In the genomic region with DNA sequence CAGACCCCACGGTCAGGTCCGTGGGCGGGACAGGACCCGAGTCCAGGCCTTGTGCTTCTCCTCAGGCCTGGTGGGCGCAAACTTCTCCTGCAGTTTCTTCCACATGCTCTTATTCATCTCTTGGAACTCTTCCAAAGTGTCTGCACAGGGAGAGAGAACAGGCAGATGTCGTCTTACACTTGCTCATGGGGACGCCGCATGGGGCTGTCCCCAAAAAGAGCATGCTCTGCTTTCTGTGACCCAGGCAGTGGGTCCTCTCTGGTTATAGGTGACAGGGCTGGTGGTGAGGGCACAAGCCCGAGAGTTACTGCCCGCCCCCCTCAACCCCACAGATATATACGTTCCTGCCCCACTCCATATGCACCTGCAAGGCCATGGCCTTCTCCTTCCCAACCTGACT, we compare ENCODE assay signal across 24 mouse cellular contexts. TPM values are rescaled to one million over a fixed set of nuclear protein-coding genes. Genes with fewer than 3 reads are reported as not detected.
A peak's percentile ranks its signal among the peaks of the same experiment; 100 is the strongest.
DNase-seq lines count a peak whose midpoint lies in the region; ATAC-seq lines count a peak whose summit lies in the region.
"Had no signal": no experiment of that assay in that cellular context is flagged by ENCODE, and none has a peak within 500 bp of the region (broad histone marks: within the 10 kb centered on the region; RNA-seq: fewer than 3 reads in every experiment).

No protein-coding gene starts in this region.

- 0 out of 2 replicates have a peak overlapping the region, but pooled peaks have one; percentile 60 for H3K27ac ChIP-seq in liver, embryonic 13.5 days
- H3K27ac ChIP-seq in liver, embryonic 12.5 days, result no peak overlapping the region
- H3K27ac ChIP-seq: embryonic facial prominence, embryonic 12.5 days; embryonic facial prominence, embryonic 15.5 days; forebrain, embryonic 12.5 days; forebrain, embryonic 15.5 days; heart, adult 2 months; heart, embryonic 10.5 days; heart, embryonic 13.5 days; hindbrain, embryonic 14.5 days; hindbrain, postnatal 0 days had no signal

- peaks cover 49% of the 10 kb centered on the region for H3K36me3 ChIP-seq in liver, embryonic 13.5 days
- peaks cover 58% of the 10 kb centered on the region for H3K36me3 ChIP-seq in liver, embryonic 12.5 days

- H3K4me2 ChIP-seq in liver, embryonic 13.5 days, result no peak overlapping the region
- H3K4me2 ChIP-seq in liver, embryonic 12.5 days, result no peak overlapping the region
- H3K4me2 ChIP-seq: embryonic facial prominence, embryonic 12.5 days; embryonic facial prominence, embryonic 15.5 days; forebrain, embryonic 12.5 days; forebrain, embryonic 15.5 days; heart, embryonic 13.5 days; hindbrain, embryonic 14.5 days had no signal

- no peaks in the 10 kb centered on the region for H3K27me3 ChIP-seq in liver, embryonic 13.5 days
- no peaks in the 10 kb centered on the region for H3K27me3 ChIP-seq in liver, embryonic 12.5 days (replicated peaks)
- H3K27me3 ChIP-seq: embryonic facial prominence, embryonic 12.5 days; embryonic facial prominence, embryonic 15.5 days; forebrain, embryonic 15.5 days; heart, embryonic 13.5 days; Patski had no signal

- H3K4me3 ChIP-seq in liver, embryonic 13.5 days (replicated peaks), result no peak overlapping the region
- no peak overlapping the region for H3K4me3 ChIP-seq in liver, embryonic 12.5 days
- H3K4me3 ChIP-seq: embryonic facial prominence, embryonic 12.5 days; embryonic facial prominence, embryonic 15.5 days; forebrain, embryonic 12.5 days; forebrain, embryonic 15.5 days; heart, adult 2 months; heart, embryonic 10.5 days; heart, embryonic 13.5 days had no signal

- 81% methylated on average over 11 of the region's 11 CpGs for WGBS in liver, embryonic 13.5 days (ENCODE audit: insufficient replicate concordance)
- WGBS in liver, embryonic 12.5 days (ENCODE audit: insufficient replicate concordance), result 89% methylated on average over 11 of the region's 11 CpGs

- H3K9me3 ChIP-seq in liver, embryonic 13.5 days (replicated peaks), result no peaks in the 10 kb centered on the region
- H3K9me3 ChIP-seq in liver, embryonic 12.5 days (replicated peaks), result no peaks in the 10 kb centered on the region
- H3K9me3 ChIP-seq: embryonic facial prominence, embryonic 12.5 days; embryonic facial prominence, embryonic 15.5 days; forebrain, embryonic 12.5 days; forebrain, embryonic 15.5 days; heart, embryonic 10.5 days; heart, embryonic 13.5 days had no signal

- peaks cover 61% of the 10 kb centered on the region for H3K4me1 ChIP-seq in liver, embryonic 13.5 days (replicated peaks)
- H3K4me1 ChIP-seq in liver, embryonic 12.5 days, result peaks cover 54% of the 10 kb centered on the region

- no peak for ATAC-seq in liver, embryonic 13.5 days (ENCODE audit: low read depth)
- ATAC-seq in liver, embryonic 12.5 days, result no peak
- ATAC-seq: forebrain, embryonic 15.5 days; hindbrain, postnatal 0 days; inflammation-experienced regulatory T-cells, adult 6 months; Patski had no signal

- H3K9ac ChIP-seq in liver, embryonic 13.5 days, result no peak overlapping the region
- H3K9ac ChIP-seq in liver, embryonic 12.5 days, result no peak overlapping the region
- H3K9ac ChIP-seq: embryonic facial prominence, embryonic 12.5 days; embryonic facial prominence, embryonic 15.5 days; forebrain, embryonic 12.5 days; forebrain, embryonic 15.5 days; heart, embryonic 13.5 days; hindbrain, embryonic 14.5 days had no signal

- DNase-seq in cerebellum, adult 9-11 months, result peak; percentile 60
- no peak for DNase-seq in cerebellum, adult 8-10 months
- DNase-seq in liver, embryonic 13.5 days, result no peak
- DNase-seq in brain, adult 2 months (ENCODE audit: low read depth, low spot score), result peak; percentile 67
- no peak for DNase-seq in urinary bladder, postnatal 14 days (ENCODE audit: low spot score)
- DNase-seq: adrenal gland, postnatal 10 days; adrenal gland, postnatal 36 days; cerebellum, adult 11 months; gastrocnemius, postnatal 25 days; heart, adult 2 months; heart, postnatal 14 days; heart, postnatal 4 days; kidney, adult 11 months had no signal

RNA-seq across cellular contexts. Expression of a gene that starts 11.0 kb away (rescaled TPM):
- polyA plus RNA-seq in liver, embryonic 13.5 days (2015; fragmentation: Nextera tagmentation; extraction: Ambion mirVana), result 211 and 216 TPM in 2 replicates
- polyA plus RNA-seq in liver, embryonic 12.5 days (2016; fragmentation: Nextera tagmentation; extraction: Ambion mirVana), result 254 and 262 TPM in 2 replicates

RNA-seq across cellular contexts. Expression of a gene that starts 44.9 kb away (rescaled TPM):
- 0.06 TPM in 1 of 2 replicates, not detected in the other for polyA plus RNA-seq in liver, embryonic 13.5 days (2015; fragmentation: Nextera tagmentation; extraction: Ambion mirVana)
- polyA plus RNA-seq in liver, embryonic 12.5 days (2016; fragmentation: Nextera tagmentation; extraction: Ambion mirVana), result 0.13 TPM in 1 of 2 replicates, not detected in the other
- polyA plus RNA-seq: inflammation-experienced regulatory T-cells, adult 6 months had no signal

Comparison
In these comparisons a context has a peak if more than half of its experiments do, and no peak if none do; other contexts are left out.
1. DNase-seq: peak in cerebellum, adult 9-11 months (single experiment) and brain, adult 2 months (single experiment); none in cerebellum, adult 8-10 months (single experiment), liver, embryonic 13.5 days (single experiment) and urinary bladder, postnatal 14 days (single experiment).